Mouse (Mus musculus): ENCODE results near the gene Mettl7a3. TPM values are rescaled to one million over a fixed set of nuclear protein-coding genes. Genes with fewer than 3 reads are reported as not detected.
A peak's percentile ranks its signal among the peaks of the same experiment; 100 is the strongest.
"Not testable (repeated sequence)": the region's sequence is repeated elsewhere in the genome, so short reads cannot be mapped to it uniquely, and the experiment has no call there.

Gene Mettl7a3
- polyA plus RNA-seq, 1 experiment from 2014 or later, result not detected

- peak; percentile 75; the same call in 1 of the 2 replicates for ATAC-seq (replicated peaks; ENCODE audit: low FRiP score, low TSS enrichment, low read depth)
- no peaks in the 10 kb centered on the region; the same call in 1 of the 2 replicates for H3K4me1 ChIP-seq (replicated peaks; ENCODE audit: control insufficient read depth, insufficient read depth, low read length)
- H3K9me3 ChIP-seq (ENCODE audit: control insufficient read depth, low read length), result no peaks in the 10 kb centered on the region
- H3K4me3 ChIP-seq (ENCODE audit: low read depth, low read length), result peak within 1 kb of the TSS; percentile 50
- H3K9ac ChIP-seq (ENCODE audit: low read length), result peak within 1 kb of the TSS; percentile 54
- WGBS, result 4% methylated on average over 18 of the region's 30 CpGs
- peak; percentile 90 for DNase-seq (ENCODE audit: low spot score)
- peak within 1 kb of the TSS; percentile 84 for H3K27ac ChIP-seq (ENCODE audit: low read depth)
- peak within 1 kb of the TSS; percentile 85 for H3K4me2 ChIP-seq (ENCODE audit: low read length)
- H3K36me3 ChIP-seq (ENCODE audit: control insufficient read depth, insufficient read depth, low read length), result no peaks in the 10 kb centered on the region
- H3K27me3 ChIP-seq (replicated peaks; ENCODE audit: control insufficient read depth, insufficient read depth, low read length), result no peaks in the 10 kb centered on the region
Observed at GRCm38 (mm10) chr15:100304019-100304991, 30.4 kb upstream of the Mettl7a3 start, which contains the start of gene Mettl7a1. Gene Mettl7a1 (plus strand): TSS chr15:100304140.

GRCm38 (mm10) chr15:100306201-100306600 is 28.5 kb upstream of the Mettl7a3 start:
- Histone ChIP-seq H3K9ac (ENCODE audit: low read length) (no peak overlapping the region), H3K4me3 (ENCODE audit: low read depth, low read length) (no peak overlapping the region), H3K4me1 (replicated peaks; ENCODE audit: control insufficient read depth, insufficient read depth, low read length) (no peaks in the 10 kb centered on the region; the same call in 1 of the 2 replicates), H3K9me3 (ENCODE audit: control insufficient read depth, low read length) (no peaks in the 10 kb centered on the region), H3K4me2 (ENCODE audit: low read length) (no peak overlapping the region), H3K36me3 (ENCODE audit: control insufficient read depth, insufficient read depth, low read length) (no peaks in the 10 kb centered on the region), H3K27ac (ENCODE audit: low read depth) (no peak overlapping the region), H3K27me3 (replicated peaks; ENCODE audit: control insufficient read depth, insufficient read depth, low read length) (no peaks in the 10 kb centered on the region)
- DNase-seq (ENCODE audit: low spot score) (no peak), ATAC-seq (replicated peaks; ENCODE audit: low FRiP score, low TSS enrichment, low read depth) (no peak)
- 86% methylated on average over 2 of the region's 2 CpGs for WGBS

DNA sequence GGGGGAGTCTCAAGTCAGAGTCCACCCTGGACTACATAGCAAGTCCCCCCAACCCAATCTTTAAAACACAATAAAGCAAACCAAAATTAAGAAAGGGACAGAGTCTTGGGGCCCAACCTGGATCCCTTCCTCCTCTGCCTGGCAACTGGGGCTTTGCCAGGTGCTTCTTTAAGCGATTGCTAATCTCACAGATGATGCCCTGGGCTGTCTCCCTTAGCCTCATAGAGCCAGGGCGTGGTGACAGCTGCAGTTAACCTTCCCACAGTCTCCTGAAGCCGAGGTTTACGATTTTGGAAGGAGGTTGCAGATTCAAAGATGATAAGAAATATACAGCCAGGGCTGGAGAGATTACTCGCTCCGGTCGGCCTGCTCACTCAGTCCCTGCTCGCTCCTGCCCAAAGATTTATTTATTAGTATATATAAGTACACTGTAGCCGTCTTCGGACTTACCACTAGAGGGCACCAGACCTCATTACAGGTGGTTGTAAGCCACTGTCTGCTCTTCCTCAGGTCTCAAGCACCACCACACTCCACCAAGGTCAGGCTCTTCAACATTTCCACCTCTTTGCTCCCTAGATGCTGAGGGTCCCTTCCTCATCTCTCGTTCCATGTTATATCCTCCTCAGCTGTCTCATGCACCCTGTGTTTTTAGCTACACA is 27.2 kb upstream of the Mettl7a3 start:
- not testable (repeated sequence) for H3K27ac ChIP-seq (ENCODE audit: low read depth); H3K9me3 ChIP-seq (ENCODE audit: control insufficient read depth, low read length); H3K4me2 ChIP-seq (ENCODE audit: low read length); H3K4me1 ChIP-seq (replicated peaks; ENCODE audit: control insufficient read depth, insufficient read depth, low read length); H3K4me3 ChIP-seq (ENCODE audit: low read depth, low read length); H3K27me3 ChIP-seq (replicated peaks; ENCODE audit: control insufficient read depth, insufficient read depth, low read length); DNase-seq (ENCODE audit: low spot score); H3K36me3 ChIP-seq (ENCODE audit: control insufficient read depth, insufficient read depth, low read length); H3K9ac ChIP-seq (ENCODE audit: low read length)
- 0 out of 2 replicates have a peak, but pooled peaks have one; percentile 42 for ATAC-seq (replicated peaks; ENCODE audit: low FRiP score, low TSS enrichment, low read depth)
- 46% methylated on average over 10 of the region's 11 CpGs for WGBS

GRCm38 (mm10) chr15:100312346-100312745 is 22.4 kb upstream of the Mettl7a3 start:
- 0 out of 2 replicates have a peak overlapping the region, but pooled peaks have one; percentile 27 for H3K27ac ChIP-seq (ENCODE audit: low read depth)
- H3K9me3 ChIP-seq (ENCODE audit: control insufficient read depth, low read length), result no peaks in the 10 kb centered on the region
- no peaks in the 10 kb centered on the region for H3K36me3 ChIP-seq (ENCODE audit: control insufficient read depth, insufficient read depth, low read length)
- 53% methylated on average over 2 of the region's 2 CpGs for WGBS
- H3K4me2 ChIP-seq (ENCODE audit: low read length), result no peak overlapping the region
- no peak overlapping the region for H3K9ac ChIP-seq (ENCODE audit: low read length)
- no peaks in the 10 kb centered on the region for H3K27me3 ChIP-seq (replicated peaks; ENCODE audit: control insufficient read depth, insufficient read depth, low read length)
- no peaks in the 10 kb centered on the region; the same call in 1 of the 2 replicates for H3K4me1 ChIP-seq (replicated peaks; ENCODE audit: control insufficient read depth, insufficient read depth, low read length)
- DNase-seq (ENCODE audit: low spot score) (no peak), ATAC-seq (replicated peaks; ENCODE audit: low FRiP score, low TSS enrichment, low read depth) (no peak)
- H3K4me3 ChIP-seq (ENCODE audit: low read depth, low read length), result no peak overlapping the region

GRCm38 (mm10) chr15:100314448-100315145 is 20.1 kb upstream of the Mettl7a3 start:
- ATAC-seq (replicated peaks; ENCODE audit: low FRiP score, low TSS enrichment, low read depth) (no peak), DNase-seq (ENCODE audit: low spot score) (no peak)
- WGBS, result 95% methylated on average over 5 of the region's 5 CpGs
- H3K4me2 ChIP-seq (ENCODE audit: low read length), result no peak overlapping the region
- no peak overlapping the region for H3K4me3 ChIP-seq (ENCODE audit: low read depth, low read length)
- no peaks in the 10 kb centered on the region; the same call in 1 of the 2 replicates for H3K4me1 ChIP-seq (replicated peaks; ENCODE audit: control insufficient read depth, insufficient read depth, low read length)
- no peaks in the 10 kb centered on the region for H3K27me3 ChIP-seq (replicated peaks; ENCODE audit: control insufficient read depth, insufficient read depth, low read length)
- H3K9ac ChIP-seq (ENCODE audit: low read length), result no peak overlapping the region
- no peaks in the 10 kb centered on the region for H3K36me3 ChIP-seq (ENCODE audit: control insufficient read depth, insufficient read depth, low read length)
- no peak overlapping the region for H3K27ac ChIP-seq (ENCODE audit: low read depth)
- H3K9me3 ChIP-seq (ENCODE audit: control insufficient read depth, low read length), result no peaks in the 10 kb centered on the region

- ATAC-seq (replicated peaks; ENCODE audit: low FRiP score, low TSS enrichment, low read depth); H3K9me3 ChIP-seq (ENCODE audit: control insufficient read depth, low read length); H3K4me1 ChIP-seq (replicated peaks; ENCODE audit: control insufficient read depth, insufficient read depth, low read length); H3K36me3 ChIP-seq (ENCODE audit: control insufficient read depth, insufficient read depth, low read length); H3K4me3 ChIP-seq (ENCODE audit: low read depth, low read length); DNase-seq (ENCODE audit: low spot score); H3K27me3 ChIP-seq (replicated peaks; ENCODE audit: control insufficient read depth, insufficient read depth, low read length); H3K4me2 ChIP-seq (ENCODE audit: low read length); H3K27ac ChIP-seq (ENCODE audit: low read depth); H3K9ac ChIP-seq (ENCODE audit: low read length): not testable (repeated sequence)
- WGBS, result 32% methylated on average over 4 of the region's 4 CpGs
Observed at GRCm38 (mm10) chr15:100318014-100318671, 16.6 kb upstream of the Mettl7a3 start.

GRCm38 (mm10) chr15:100319884-100320283 is 14.8 kb upstream of the Mettl7a3 start:
- DNase-seq (ENCODE audit: low spot score) (no peak), ATAC-seq (replicated peaks; ENCODE audit: low FRiP score, low TSS enrichment, low read depth) (no peak)
- no peak overlapping the region for H3K9ac ChIP-seq (ENCODE audit: low read length)
- H3K27me3 ChIP-seq (replicated peaks; ENCODE audit: control insufficient read depth, insufficient read depth, low read length), result no peaks in the 10 kb centered on the region
- no peaks in the 10 kb centered on the region for H3K9me3 ChIP-seq (ENCODE audit: control insufficient read depth, low read length)
- H3K27ac ChIP-seq (ENCODE audit: low read depth), result peak overlapping the region; percentile 70
- WGBS, result 80% methylated on average over 1 of the region's 1 CpGs
- H3K36me3 ChIP-seq (ENCODE audit: control insufficient read depth, insufficient read depth, low read length), result no peaks in the 10 kb centered on the region
- H3K4me2 ChIP-seq (ENCODE audit: low read length), result 0 out of 2 replicates have a peak overlapping the region, but pooled peaks have one; percentile 11
- no peak overlapping the region for H3K4me3 ChIP-seq (ENCODE audit: low read depth, low read length)
- peaks cover 5% of the 10 kb centered on the region; the same call in 1 of the 2 replicates for H3K4me1 ChIP-seq (replicated peaks; ENCODE audit: control insufficient read depth, insufficient read depth, low read length)
